12 mouse cellular contexts compared by ENCODE assay signal in the genomic region with DNA sequence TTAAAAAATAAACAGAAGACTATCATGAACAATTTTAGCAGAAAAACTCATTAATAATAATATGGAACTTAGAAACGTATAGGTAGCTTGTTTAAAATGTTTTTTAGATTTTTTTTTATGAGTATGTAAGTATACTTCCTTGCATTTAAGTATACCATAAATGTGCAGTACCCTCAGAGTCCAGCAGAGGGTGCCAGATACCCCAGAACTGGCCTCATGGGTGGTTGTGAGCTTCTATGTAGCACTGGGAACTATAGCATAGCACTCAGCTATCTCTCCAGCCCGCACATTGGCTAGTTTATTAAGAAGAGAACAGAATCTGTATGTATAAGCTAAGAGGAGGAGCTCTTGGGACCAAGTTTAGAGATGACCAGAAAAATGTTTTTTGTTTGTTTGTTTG.
DNase-seq lines count a peak whose midpoint lies in the region; ATAC-seq and TF ChIP-seq lines count a peak whose summit lies in the region.
"Had no signal": no experiment of that assay in that cellular context is flagged by ENCODE, and none has a peak within 500 bp of the region (broad histone marks: within the 10 kb centered on the region; RNA-seq: fewer than 3 reads in every experiment).

No protein-coding gene starts in this region.

- ATAC-seq in megakaryocyte progenitor cell, adult 5-6 weeks (replicated peaks; ENCODE audit: poor library complexity) = peak; percentile 55; the same call in 1 of the 2 replicates

- intact Hi-C loops in gastrocnemius, adult 2 months (cut with DNase I) = no loop called here

- no peak overlapping the region for H3K27ac ChIP-seq in gastrocnemius, adult 2 months
- H3K27ac ChIP-seq: embryonic facial prominence, embryonic 13.5 days; limb, embryonic 13.5 days; midbrain, embryonic 12.5 days had no signal

- no peak overlapping the region for H3K4me3 ChIP-seq in gastrocnemius, adult 2 months
- H3K4me3 ChIP-seq: embryonic facial prominence, embryonic 13.5 days; limb, embryonic 13.5 days; midbrain, embryonic 12.5 days had no signal

- peak; percentile 42 for TF ChIP-seq CTCF in gastrocnemius, adult 2 months (IDR thresholded peaks at IDR 0.05)

- DNase-seq in gastrocnemius, adult 2 months = no peak
- DNase-seq in gastrocnemius, postnatal 4 days (ENCODE audit: low spot score in 2 of 2) = no peak
- DNase-seq in lung, postnatal 10 days = peak; percentile 2
- DNase-seq in lung, postnatal 36 days = no peak
- peak; percentile 45 for DNase-seq in NIH3T3 (ENCODE audit: low read depth)
- DNase-seq in layer of hippocampus, adult 18-20 months (ENCODE audit: low spot score in 2 of 2) = no peak
- DNase-seq in gastrocnemius, postnatal 25 days = no peak
- DNase-seq: gastrocnemius, postnatal 10 days had no signal

Comparison
In these comparisons a context has a peak if more than half of its experiments do, and no peak if none do; other contexts are left out.
1. DNase-seq: peak in lung, postnatal 10 days (single experiment) and NIH3T3 (single experiment); none in gastrocnemius, adult 2 months (single experiment), gastrocnemius, postnatal 4 days (0 of 2), lung, postnatal 36 days (single experiment), layer of hippocampus, adult 18-20 months (0 of 2) and gastrocnemius, postnatal 25 days (single experiment).